Mouse (Mus musculus) neural tube, embryonic 13.5 days (tissue): ENCODE measurements at regions not wholly inside any gene's neighbourhood (a gene's known extent, or its start where the extent isn't known, plus 50 kb on each side); places are given as distances from the start of the nearest gene placed in this dataset.
A peak's percentile ranks its signal among the peaks of the same experiment; 100 is the strongest.

Source experiments
- ATAC-seq: fragments of 200-750 bp; cut with Nextera tagmentation; 2 replicates; pipeline ENCODE4 v1.8.0; 2017; ENCODE audit warnings: low read depth, mild to moderate bottlenecking, moderate TSS enrichment, moderate library complexity
- H3K27ac ChIP-seq: fragments of 300-500 bp; sonication (generic); replicated peaks from 2 replicates; pipeline ENCODE4 v1.5.1; 2015; ENCODE audit warnings: moderate library complexity, mild to moderate bottlenecking, inconsistent platforms
- H3K27me3 ChIP-seq: fragments of 300-500 bp; sonication (generic); 2 replicates; pipeline ENCODE4 v1.6.1; 2015; ENCODE audit warnings: mild to moderate bottlenecking, inconsistent platforms
- H3K36me3 ChIP-seq: fragments of 300-500 bp; sonication (generic); 2 replicates; pipeline ENCODE4 v1.6.1; 2015; ENCODE audit warnings: mild to moderate bottlenecking, inconsistent platforms
- H3K4me1 ChIP-seq: fragments of 300-500 bp; sonication (generic); replicated peaks from 2 replicates; pipeline ENCODE4 v1.6.1; 2015; ENCODE audit warnings: inconsistent platforms
- H3K4me2 ChIP-seq: fragments of 300-500 bp; sonication (generic); 2 replicates; pipeline ENCODE4 v1.6.1; 2015; ENCODE audit warnings: inconsistent platforms, mild to moderate bottlenecking, moderate library complexity
- H3K4me3 ChIP-seq: fragments of 300-500 bp; sonication (generic); 2 replicates; pipeline ENCODE4 v1.5.1; 2015; ENCODE audit warnings: mild to moderate bottlenecking, inconsistent platforms
- H3K9ac ChIP-seq: fragments of 300-500 bp; sonication (generic); 2 replicates; pipeline ENCODE4 v1.6.1; 2015; ENCODE audit warnings: moderate library complexity, mild to moderate bottlenecking, inconsistent platforms
- H3K9me3 ChIP-seq: fragments of 300-500 bp; sonication (generic); 2 replicates; pipeline ENCODE4 v1.6.1; 2016; ENCODE audit warnings: inconsistent platforms
- WGBS: fragments of 180-500 bp; shearing (Covaris S2); methylation state at CpG from one replicate; pipeline ENCODE4 v1.1.7; 2015; 5-methylcytosine and 5-hydroxymethylcytosine counted together

- 65% methylated on average over 2 of the region's 2 CpGs for WGBS
Measured at GRCm38 (mm10) chr5:73851501-73851900, 200.3 kb downstream of the Spata18 start.

GRCm38 (mm10) chr5:73854025-73854773, 203.0 kb downstream of the Spata18 start:
- peak; percentile 91 for ATAC-seq
- peaks cover 10% of the 10 kb centered on the region; the same call in 1 of the 2 replicates for H3K27me3 ChIP-seq
- peaks cover 10% of the 10 kb centered on the region; the same call in 1 of the 2 replicates for H3K4me1 ChIP-seq
- peak overlapping the region; percentile 20; the same call in 1 of the 2 replicates for H3K4me2 ChIP-seq
- WGBS: 45% methylated on average over 22 of the region's 22 CpGs
- H3K9ac ChIP-seq: no peak overlapping the region
- H3K9me3 ChIP-seq: no peaks in the 10 kb centered on the region
- H3K36me3 ChIP-seq: no peaks in the 10 kb centered on the region
- H3K27ac ChIP-seq: no peak overlapping the region
- H3K4me3 ChIP-seq: no peak overlapping the region

More at GRCm38 (mm10) chr5:73851501-73851900, 200.3 kb downstream of the Spata18 start:
- Histone ChIP-seq H3K9me3 (no peaks in the 10 kb centered on the region), H3K27ac (no peak overlapping the region), H3K4me3 (no peak overlapping the region), H3K4me2 (no peak overlapping the region), H3K4me1 (peaks cover 16% of the 10 kb centered on the region; the same call in 1 of the 2 replicates), H3K9ac (no peak overlapping the region), H3K27me3 (peaks cover 10% of the 10 kb centered on the region; the same call in 1 of the 2 replicates), H3K36me3 (no peaks in the 10 kb centered on the region)
- ATAC-seq: no peak

GRCm38 (mm10) chr5:73854774-73855371, 203.7 kb downstream of the Spata18 start:
- H3K36me3 ChIP-seq: no peaks in the 10 kb centered on the region
- H3K27me3 ChIP-seq: peaks cover 10% of the 10 kb centered on the region; the same call in 1 of the 2 replicates
- H3K9ac ChIP-seq: no peak overlapping the region
- 75% methylated on average over 18 of the region's 18 CpGs for WGBS
- no peak for ATAC-seq
- H3K4me3 ChIP-seq: no peak overlapping the region
- no peak overlapping the region for H3K4me2 ChIP-seq
- no peak overlapping the region for H3K27ac ChIP-seq
- no peaks in the 10 kb centered on the region for H3K9me3 ChIP-seq
- H3K4me1 ChIP-seq: peaks cover 10% of the 10 kb centered on the region; the same call in 1 of the 2 replicates

GRCm38 (mm10) chr5:73859320-73859719, 208.1 kb downstream of the Spata18 start:
- no peaks in the 10 kb centered on the region for H3K9me3 ChIP-seq
- 89% methylated on average over 1 of the region's 1 CpGs for WGBS
- no peak overlapping the region for H3K9ac ChIP-seq
- H3K36me3 ChIP-seq: no peaks in the 10 kb centered on the region
- H3K27me3 ChIP-seq: no peaks in the 10 kb centered on the region
- H3K27ac ChIP-seq: no peak overlapping the region
- H3K4me1 ChIP-seq: peaks cover 7% of the 10 kb centered on the region; the same call in 1 of the 2 replicates
- no peak overlapping the region for H3K4me2 ChIP-seq
- ATAC-seq: no peak
- no peak overlapping the region for H3K4me3 ChIP-seq

- ATAC-seq: no peak
Measured at GRCm38 (mm10) chr5:73864138-73864761, 204.0 kb downstream of the Usp46 start.

GRCm38 (mm10) chr5:73872641-73873421, 195.4 kb downstream of the Usp46 start:
- 78% methylated on average over 9 of the region's 9 CpGs for WGBS
- Histone ChIP-seq H3K9ac (no peak overlapping the region), H3K27me3 (no peaks in the 10 kb centered on the region), H3K4me1 (no peaks in the 10 kb centered on the region), H3K27ac (no peak overlapping the region), H3K36me3 (no peaks in the 10 kb centered on the region), H3K4me3 (no peak overlapping the region), H3K9me3 (no peaks in the 10 kb centered on the region), H3K4me2 (no peak overlapping the region)
- ATAC-seq: no peak

More at GRCm38 (mm10) chr5:73864138-73864761, 204.0 kb downstream of the Usp46 start:
- H3K4me2 ChIP-seq: no peak overlapping the region
- 77% methylated on average over 9 of the region's 9 CpGs for WGBS
- H3K4me3 ChIP-seq: no peak overlapping the region
- no peaks in the 10 kb centered on the region for H3K36me3 ChIP-seq
- no peak overlapping the region for H3K9ac ChIP-seq
- no peaks in the 10 kb centered on the region for H3K27me3 ChIP-seq
- no peaks in the 10 kb centered on the region for H3K9me3 ChIP-seq
- H3K27ac ChIP-seq: no peak overlapping the region
- no peaks in the 10 kb centered on the region for H3K4me1 ChIP-seq

- Histone ChIP-seq H3K36me3 (no peaks in the 10 kb centered on the region), H3K9me3 (no peaks in the 10 kb centered on the region), H3K27me3 (no peaks in the 10 kb centered on the region), H3K27ac (no peak overlapping the region), H3K9ac (no peak overlapping the region), H3K4me1 (no peaks in the 10 kb centered on the region), H3K4me2 (no peak overlapping the region), H3K4me3 (no peak overlapping the region)
- ATAC-seq: no peak
- WGBS: 77% methylated on average over 1 of the region's 1 CpGs
Measured at GRCm38 (mm10) chr5:73874770-73875169, 193.5 kb downstream of the Usp46 start.

GRCm38 (mm10) chr5:73875847-73876246, 192.4 kb downstream of the Usp46 start:
- ATAC-seq: no peak
- 74% methylated on average over 3 of the region's 3 CpGs for whole genome bisulfite sequencing

GRCm38 (mm10) chr5:73880936-73881335, 187.3 kb downstream of the Usp46 start:
- Histone ChIP-seq H3K27ac (no peak overlapping the region), H3K9ac (no peak overlapping the region), H3K4me2 (no peak overlapping the region), H3K4me1 (peaks cover 17% of the 10 kb centered on the region), H3K4me3 (no peak overlapping the region), H3K9me3 (no peaks in the 10 kb centered on the region), H3K36me3 (no peaks in the 10 kb centered on the region), H3K27me3 (no peaks in the 10 kb centered on the region)
- WGBS: 89% methylated on average over 3 of the region's 3 CpGs
- no peak for ATAC-seq

More at GRCm38 (mm10) chr5:73875847-73876246, 192.4 kb downstream of the Usp46 start:
- H3K4me1 ChIP-seq: no peaks in the 10 kb centered on the region
- no peak overlapping the region for H3K27ac ChIP-seq
- no peaks in the 10 kb centered on the region for H3K27me3 ChIP-seq
- H3K9me3 ChIP-seq: no peaks in the 10 kb centered on the region
- H3K4me3 ChIP-seq: no peak overlapping the region
- no peak overlapping the region for H3K9ac ChIP-seq
- H3K36me3 ChIP-seq: no peaks in the 10 kb centered on the region
- H3K4me2 ChIP-seq: no peak overlapping the region

- Histone ChIP-seq H3K4me2 (no peak overlapping the region), H3K36me3 (no peaks in the 10 kb centered on the region), H3K27ac (no peak overlapping the region), H3K27me3 (no peaks in the 10 kb centered on the region), H3K4me1 (peaks cover 17% of the 10 kb centered on the region), H3K9ac (no peak overlapping the region), H3K9me3 (no peaks in the 10 kb centered on the region), H3K4me3 (no peak overlapping the region)
- WGBS: 69% methylated on average over 5 of the region's 5 CpGs
- ATAC-seq: no peak
Measured at GRCm38 (mm10) chr5:73881941-73882340, 186.3 kb downstream of the Usp46 start.

- H3K27ac ChIP-seq: peak overlapping the region; percentile 69
- no peak overlapping the region for H3K4me3 ChIP-seq
- no peaks in the 10 kb centered on the region for H3K27me3 ChIP-seq
- H3K9me3 ChIP-seq: no peaks in the 10 kb centered on the region
- 12% methylated on average over 12 of the region's 12 CpGs for WGBS
- ATAC-seq: peak; percentile 67
- peak overlapping the region; percentile 32 for H3K4me2 ChIP-seq
- no peaks in the 10 kb centered on the region for H3K36me3 ChIP-seq
- H3K9ac ChIP-seq: no peak overlapping the region
- peaks cover 17% of the 10 kb centered on the region for H3K4me1 ChIP-seq
Measured at GRCm38 (mm10) chr5:73884998-73885397, 183.2 kb downstream of the Usp46 start.
